Mouse (Mus musculus) bone marrow, adult 2 months (tissue): ENCODE measurements at regions not wholly inside any gene's neighbourhood (a gene's known extent, or its start where the extent isn't known, plus 50 kb on each side); places are given as distances from the start of the nearest gene placed in this dataset.

Experiments used
- CTCF ChIP-seq: fragments of 200-500 bp; IDR thresholded peaks from 2 replicates; pipeline ENCODE4 v1.5.1; 2011; ENCODE audit warnings: low read length, control low read depth; ENCODE audit not compliant: control insufficient read depth, insufficient read depth
- POLR2A ChIP-seq: fragments of 200-500 bp; IDR thresholded peaks from 2 replicates; pipeline ENCODE4 v1.6.1; 2011; ENCODE audit warnings: low read depth, mild to moderate bottlenecking, control low read depth, low read length, borderline replicate concordance; ENCODE audit not compliant: control insufficient read depth

DNA sequence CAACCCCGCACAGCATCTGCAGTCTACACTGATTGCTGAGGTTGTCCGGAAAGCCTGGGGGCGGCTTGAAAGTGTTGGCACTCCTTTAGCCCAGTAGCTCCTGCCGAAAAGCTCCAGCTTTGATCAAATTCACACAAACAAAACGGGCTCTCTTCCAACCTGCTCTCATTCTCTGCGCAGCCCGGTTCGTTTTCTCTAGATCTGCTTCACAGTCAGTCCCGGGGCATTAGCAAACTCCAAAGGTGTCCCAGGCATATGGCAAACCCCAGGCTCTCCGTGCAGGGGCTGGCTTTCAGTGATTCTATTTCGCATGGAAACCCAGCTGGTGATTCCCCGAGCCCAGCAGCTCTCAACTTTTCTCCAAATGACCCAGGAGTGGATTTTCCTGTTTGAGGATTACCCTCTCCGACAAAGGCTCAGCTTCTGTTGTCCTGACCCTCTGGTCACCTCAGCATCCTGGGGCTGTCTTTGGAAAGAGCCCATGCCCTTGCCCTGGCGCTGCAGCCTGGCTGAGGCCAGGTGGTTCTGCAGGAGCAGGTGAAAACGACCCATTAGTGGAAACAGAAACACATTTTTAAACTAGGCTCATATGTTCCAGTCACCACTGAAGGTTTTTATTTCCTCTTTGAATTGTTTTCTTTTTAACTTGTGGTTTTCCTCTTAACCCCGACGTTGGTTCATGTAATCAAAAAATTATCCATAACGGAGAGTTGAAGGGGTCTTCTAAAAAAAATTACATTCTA lies 854.9 kb upstream of the Adgrl2 start:
- no peak for TF ChIP-seq CTCF
- TF ChIP-seq POLR2A: no peak
